Mouse (Mus musculus): Measurements from ENCODE around the gene Fam217b. TPM values are rescaled to one million over a fixed set of nuclear protein-coding genes. Genes with fewer than 3 reads are reported as not detected.

Gene Fam217b
- polyA plus RNA-seq (2016; fragmentation: Nextera tagmentation; extraction: Ambion mirVana): 3.9 and 5.4 TPM in 2 replicates

GRCm38 (mm10) chr2:178414261-178415149, at the start of gene Fam217b, which contains the start of gene Ppp1r3d:
Fam217b (plus strand) TSS chr2:178414524.
Ppp1r3d (minus strand) TSS chr2:178414472.
- WGBS: 1% methylated on average over 63 of the region's 74 CpGs
- Histone ChIP-seq H3K9me3 (replicated peaks) (no peaks in the 10 kb centered on the region), H3K4me3 (peak within 1 kb of the TSS; percentile 86), H3K27ac (peak within 1 kb of the TSS; percentile 85), H3K36me3 (peaks cover 14% of the 10 kb centered on the region), H3K4me1 (peaks cover 42% of the 10 kb centered on the region), H3K27me3 (ENCODE audit: low read depth, poor library complexity, severe bottlenecking) (peaks cover 27% of the 10 kb centered on the region)
- DNase-seq (ENCODE audit: low spot score): peak; percentile 76

- no peak for DNase-seq (ENCODE audit: low spot score)
- WGBS: 82% methylated on average over 52 of the region's 52 CpGs
- Histone ChIP-seq H3K27ac (no peak within 1 kb of the TSS), H3K36me3 (0 out of 2 replicates have a peak, but pooled peaks cover 5% of the 10 kb centered on the region), H3K27me3 (ENCODE audit: low read depth, poor library complexity, severe bottlenecking) (peaks cover 7% of the 10 kb centered on the region; the same call in 1 of the 2 replicates), H3K4me1 (peaks cover 10% of the 10 kb centered on the region), H3K9me3 (replicated peaks) (peaks cover 8% of the 10 kb centered on the region; the same call in 1 of the 2 replicates), H3K4me3 (no peak within 1 kb of the TSS)
Measured at GRCm38 (mm10) chr2:178407053-178407815, 7.1 kb upstream of the Fam217b start, which contains the start of gene Sycp2. Sycp2 (minus strand) TSS chr2:178407685.

- 83% methylated on average over 1 of the region's 1 CpGs for WGBS
- H3K27ac ChIP-seq: no peak overlapping the region
- H3K9me3 ChIP-seq (replicated peaks): peaks cover 8% of the 10 kb centered on the region; the same call in 1 of the 2 replicates
- DNase-seq (ENCODE audit: low spot score): no peak
- H3K27me3 ChIP-seq (ENCODE audit: low read depth, poor library complexity, severe bottlenecking): peaks cover 25% of the 10 kb centered on the region
- H3K4me1 ChIP-seq: peaks cover 25% of the 10 kb centered on the region
- H3K4me3 ChIP-seq: no peak overlapping the region
- H3K36me3 ChIP-seq: 0 out of 2 replicates have a peak, but pooled peaks cover 5% of the 10 kb centered on the region
Measured at GRCm38 (mm10) chr2:178409024-178409423, 5.3 kb upstream of the Fam217b start.

- H3K36me3 ChIP-seq: 0 out of 2 replicates have a peak, but pooled peaks cover 5% of the 10 kb centered on the region
- no peak overlapping the region for H3K27ac ChIP-seq
- no peak for DNase-seq (ENCODE audit: low spot score)
- H3K4me3 ChIP-seq: no peak overlapping the region
- H3K27me3 ChIP-seq (ENCODE audit: low read depth, poor library complexity, severe bottlenecking): peaks cover 27% of the 10 kb centered on the region
- peaks cover 38% of the 10 kb centered on the region for H3K4me1 ChIP-seq
- peaks cover 8% of the 10 kb centered on the region; the same call in 1 of the 2 replicates for H3K9me3 ChIP-seq (replicated peaks)
- 84% methylated on average over 6 of the region's 6 CpGs for WGBS
Measured at GRCm38 (mm10) chr2:178410286-178410685, 4.0 kb upstream of the Fam217b start.

GRCm38 (mm10) chr2:178412598-178412997, 1.7 kb upstream of the Fam217b start:
- 0 out of 2 replicates have a peak, but pooled peaks cover 2% of the 10 kb centered on the region for H3K9me3 ChIP-seq (replicated peaks)
- H3K36me3 ChIP-seq: no peaks in the 10 kb centered on the region; the same call in 1 of the 2 replicates
- DNase-seq (ENCODE audit: low spot score): peak; percentile 31
- peaks cover 27% of the 10 kb centered on the region for H3K27me3 ChIP-seq (ENCODE audit: low read depth, poor library complexity, severe bottlenecking)
- no peak overlapping the region for H3K4me3 ChIP-seq
- peaks cover 42% of the 10 kb centered on the region for H3K4me1 ChIP-seq
- 79% methylated on average over 6 of the region's 6 CpGs for WGBS
- no peak overlapping the region for H3K27ac ChIP-seq

GRCm38 (mm10) chr2:178413081-178413480, 1.2 kb upstream of the Fam217b start:
- Histone ChIP-seq H3K4me1 (peaks cover 42% of the 10 kb centered on the region), H3K9me3 (replicated peaks) (no peaks in the 10 kb centered on the region), H3K4me3 (peak overlapping the region; percentile 86), H3K27ac (0 out of 2 replicates have a peak overlapping the region, but pooled peaks have one; percentile 85), H3K36me3 (peaks cover 4% of the 10 kb centered on the region), H3K27me3 (ENCODE audit: low read depth, poor library complexity, severe bottlenecking) (peaks cover 27% of the 10 kb centered on the region)
- 67% methylated on average over 13 of the region's 13 CpGs for WGBS
- DNase-seq (ENCODE audit: low spot score): no peak

GRCm38 (mm10) chr2:178413481-178414260, 653 bp upstream of the Fam217b start:
- Histone ChIP-seq H3K27me3 (ENCODE audit: low read depth, poor library complexity, severe bottlenecking) (peaks cover 27% of the 10 kb centered on the region), H3K36me3 (peaks cover 10% of the 10 kb centered on the region), H3K4me1 (peaks cover 42% of the 10 kb centered on the region), H3K9me3 (replicated peaks) (no peaks in the 10 kb centered on the region), H3K4me3 (peak overlapping the region; percentile 86), H3K27ac (peak overlapping the region; percentile 85)
- DNase-seq (ENCODE audit: low spot score): no peak
- 15% methylated on average over 75 of the region's 75 CpGs for WGBS

- peaks cover 42% of the 10 kb centered on the region for H3K4me1 ChIP-seq
Measured at GRCm38 (mm10) chr2:178415150-178415448, 775 bp downstream of the Fam217b start.

GRCm38 (mm10) chr2:178416427-178416826, 2.1 kb downstream of the Fam217b start:
- Histone ChIP-seq H3K27me3 (ENCODE audit: low read depth, poor library complexity, severe bottlenecking) (peaks cover 27% of the 10 kb centered on the region), H3K9me3 (replicated peaks) (no peaks in the 10 kb centered on the region), H3K4me1 (peaks cover 51% of the 10 kb centered on the region), H3K27ac (no peak overlapping the region), H3K4me3 (no peak overlapping the region), H3K36me3 (peaks cover 20% of the 10 kb centered on the region)
- peak; percentile 28 for DNase-seq (ENCODE audit: low spot score)
- 76% methylated on average over 13 of the region's 13 CpGs for WGBS

More at GRCm38 (mm10) chr2:178415150-178415448, 775 bp downstream of the Fam217b start:
- no peak for DNase-seq (ENCODE audit: low spot score)
- peak overlapping the region; percentile 85; the same call in 1 of the 2 replicates for H3K27ac ChIP-seq
- peak overlapping the region; percentile 86 for H3K4me3 ChIP-seq
- peaks cover 14% of the 10 kb centered on the region for H3K36me3 ChIP-seq
- H3K27me3 ChIP-seq (ENCODE audit: low read depth, poor library complexity, severe bottlenecking): peaks cover 27% of the 10 kb centered on the region
- WGBS: 40% methylated on average over 3 of the region's 3 CpGs
- H3K9me3 ChIP-seq (replicated peaks): no peaks in the 10 kb centered on the region

- H3K27me3 ChIP-seq (ENCODE audit: low read depth, poor library complexity, severe bottlenecking): peaks cover 23% of the 10 kb centered on the region
- no peak overlapping the region for H3K27ac ChIP-seq
- peaks cover 51% of the 10 kb centered on the region for H3K4me1 ChIP-seq
- H3K4me3 ChIP-seq: no peak overlapping the region
- DNase-seq (ENCODE audit: low spot score): peak; percentile 26
- H3K9me3 ChIP-seq (replicated peaks): no peaks in the 10 kb centered on the region
- 76% methylated on average over 4 of the region's 4 CpGs for WGBS
- H3K36me3 ChIP-seq: peaks cover 20% of the 10 kb centered on the region
Measured at GRCm38 (mm10) chr2:178416970-178417369, 2.6 kb downstream of the Fam217b start.

GRCm38 (mm10) chr2:178420576-178420975, 6.3 kb downstream of the Fam217b start:
- Histone ChIP-seq H3K27me3 (ENCODE audit: low read depth, poor library complexity, severe bottlenecking) (no peaks in the 10 kb centered on the region), H3K4me1 (peaks cover 36% of the 10 kb centered on the region), H3K4me3 (no peak overlapping the region), H3K27ac (peak overlapping the region; percentile 91), H3K9me3 (replicated peaks) (no peaks in the 10 kb centered on the region), H3K36me3 (peaks cover 20% of the 10 kb centered on the region)
- DNase-seq (ENCODE audit: low spot score): no peak
- 81% methylated on average over 9 of the region's 9 CpGs for WGBS

- H3K36me3 ChIP-seq: peaks cover 20% of the 10 kb centered on the region
- H3K27ac ChIP-seq: peak overlapping the region; percentile 91
- no peak overlapping the region for H3K4me3 ChIP-seq
- 38% methylated on average over 6 of the region's 6 CpGs for WGBS
- H3K4me1 ChIP-seq: peaks cover 35% of the 10 kb centered on the region
- DNase-seq (ENCODE audit: low spot score): peak; percentile 46
- H3K9me3 ChIP-seq (replicated peaks): no peaks in the 10 kb centered on the region
- no peaks in the 10 kb centered on the region for H3K27me3 ChIP-seq (ENCODE audit: low read depth, poor library complexity, severe bottlenecking)
Measured at GRCm38 (mm10) chr2:178421603-178422002, 7.3 kb downstream of the Fam217b start.

Data from limb, embryonic 10.5 days (tissue).